Mouse (Mus musculus): ENCODE results near the gene Klhl26.

DNA sequence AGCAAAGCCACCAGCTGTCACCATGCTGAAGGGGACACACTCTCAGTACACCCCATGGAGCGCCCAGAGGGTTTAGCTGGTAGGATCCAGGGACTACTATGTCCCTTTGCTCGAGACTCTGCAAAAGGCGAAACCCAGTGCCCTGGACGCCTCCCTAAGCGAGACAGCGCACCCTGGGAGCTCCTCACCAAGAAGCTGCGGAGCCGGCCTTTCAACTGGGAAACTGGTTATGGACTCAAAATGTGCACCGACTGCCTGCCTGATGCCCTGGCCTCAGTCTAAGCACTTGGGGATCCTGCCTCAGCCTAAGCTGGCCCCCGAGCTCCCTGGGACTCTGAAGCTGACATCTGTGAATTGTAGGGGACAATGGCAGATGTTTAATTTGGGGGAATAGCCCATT lies 67.7 kb downstream of the Klhl26 start:
- no peak for TF ChIP-seq POLR2A (IDR thresholded peaks at IDR 0.05; ENCODE audit: borderline replicate concordance, insufficient read depth, low read length)
- TF ChIP-seq CTCF (IDR thresholded peaks at IDR 0.05; ENCODE audit: borderline replicate concordance, insufficient read depth, low read depth, low read length) = no peak

Data from cerebellum, adult 2 months (tissue).